Mouse (Mus musculus) olfactory bulb, adult 2 months (tissue): ENCODE measurements around the gene Lrrfip1.

Experiments used
- CTCF ChIP-seq: fragments of 200-500 bp; IDR thresholded peaks from 2 replicates; pipeline ENCODE4 v1.5.1; 2012; ENCODE audit warnings: low read depth, mild to moderate bottlenecking, low read length, moderate library complexity; ENCODE audit not compliant: insufficient read depth
- POLR2A ChIP-seq: fragments of 200-500 bp; IDR thresholded peaks from 2 replicates; pipeline ENCODE4 v1.6.1; 2012; ENCODE audit warnings: mild to moderate bottlenecking, low read depth, low read length, moderate library complexity; ENCODE audit not compliant: insufficient read depth

- TF ChIP-seq CTCF (no peak), POLR2A (no peak)
Measured at GRCm38 (mm10) chr1:91061105-91061504, 62.6 kb downstream of the Lrrfip1 start.
